Mouse (Mus musculus) forebrain, embryonic 12.5 days (tissue): ENCODE results near the gene Irgc1. TPM values are rescaled to one million over a fixed set of nuclear protein-coding genes. Genes with fewer than 3 reads are reported as not detected.
"Not testable (repeated sequence)": the region's sequence is repeated elsewhere in the genome, so short reads cannot be mapped to it uniquely, and the experiment has no call there.

Source experiments
- ATAC-seq: fragments of 200-750 bp; cut with Nextera tagmentation; 2 replicates; pipeline ENCODE4 v1.8.0; 2017; ENCODE audit warnings: moderate TSS enrichment; ENCODE audit not compliant: low FRiP score
- H3K27ac ChIP-seq: fragments of 300-500 bp; sonication (generic); 2 replicates; pipeline ENCODE4 v1.5.1; 2016; ENCODE audit warnings: mild to moderate bottlenecking
- H3K27me3 ChIP-seq: fragments of 300-500 bp; sonication (generic); 2 replicates; pipeline ENCODE4 v1.6.1; 2016; ENCODE audit warnings: mild to moderate bottlenecking
- H3K36me3 ChIP-seq: fragments of 300-500 bp; sonication (generic); replicated peaks from 2 replicates; pipeline ENCODE4 v1.6.1; 2016; ENCODE audit warnings: mild to moderate bottlenecking
- H3K4me1 ChIP-seq: fragments of 300-500 bp; sonication (generic); 2 replicates; pipeline ENCODE4 v1.6.1; 2016
- H3K4me2 ChIP-seq: fragments of 300-500 bp; sonication (generic); 2 replicates; pipeline ENCODE4 v1.6.1; 2016; ENCODE audit warnings: mild to moderate bottlenecking, moderate library complexity
- H3K4me3 ChIP-seq: fragments of 300-500 bp; sonication (generic); replicated peaks from 2 replicates; pipeline ENCODE4 v1.5.1; 2016; ENCODE audit warnings: mild to moderate bottlenecking
- H3K9ac ChIP-seq: fragments of 300-500 bp; sonication (generic); 2 replicates; pipeline ENCODE4 v1.6.1; 2016; ENCODE audit warnings: mild to moderate bottlenecking
- H3K9me3 ChIP-seq: fragments of 300-500 bp; sonication (generic); 2 replicates; pipeline ENCODE4 v1.6.1; 2016
- WGBS: fragments of 180-500 bp; shearing (Covaris S2); methylation state at CpG from one replicate; pipeline ENCODE4 v1.1.7; 2016; 5-methylcytosine and 5-hydroxymethylcytosine counted together
- polyA plus RNA-seq: library from polyadenylated mRNA; unstranded; fragments of >200 nt; fragmentation: Nextera tagmentation; extraction: Ambion mirVana; gene quantifications from 2 replicates; pipeline ENCODE4 v1.2.1, GENCODE M21; 2016

The Irgc1 gene
- polyA plus RNA-seq, 1 experiment from 2014 or later, result not detected

DNA sequence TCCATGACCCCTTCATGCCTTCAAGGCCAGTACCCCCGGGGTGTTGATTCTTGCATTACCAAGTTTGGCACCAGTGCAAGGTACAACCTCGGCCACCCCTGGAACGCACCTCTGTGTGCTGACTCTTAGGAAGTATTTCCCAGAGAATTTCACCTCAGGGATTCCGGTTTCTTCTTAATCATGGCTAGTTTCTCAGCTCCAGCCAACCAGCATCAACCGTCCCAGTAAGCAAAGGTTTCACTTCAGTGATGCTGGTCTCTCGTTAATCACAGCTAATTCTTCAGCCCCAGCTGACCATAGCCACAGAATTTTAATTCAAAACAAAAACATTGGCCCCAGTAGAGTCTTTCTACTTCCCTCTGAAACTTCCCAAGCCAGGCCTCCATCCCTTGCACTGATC, 42.0 kb downstream of the Irgc1 start:
- H3K4me3 ChIP-seq, result no peak overlapping the region
- H3K9ac ChIP-seq, result no peak overlapping the region
- peaks cover 40% of the 10 kb centered on the region for H3K36me3 ChIP-seq
- no peak overlapping the region for H3K27ac ChIP-seq
- H3K4me2 ChIP-seq, result no peak overlapping the region
- H3K9me3 ChIP-seq, result no peaks in the 10 kb centered on the region
- WGBS, result 88% methylated on average over 6 of the region's 6 CpGs
- no peaks in the 10 kb centered on the region for H3K27me3 ChIP-seq
- H3K4me1 ChIP-seq, result peaks cover 7% of the 10 kb centered on the region; the same call in 1 of the 2 replicates
- ATAC-seq, result no peak

DNA sequence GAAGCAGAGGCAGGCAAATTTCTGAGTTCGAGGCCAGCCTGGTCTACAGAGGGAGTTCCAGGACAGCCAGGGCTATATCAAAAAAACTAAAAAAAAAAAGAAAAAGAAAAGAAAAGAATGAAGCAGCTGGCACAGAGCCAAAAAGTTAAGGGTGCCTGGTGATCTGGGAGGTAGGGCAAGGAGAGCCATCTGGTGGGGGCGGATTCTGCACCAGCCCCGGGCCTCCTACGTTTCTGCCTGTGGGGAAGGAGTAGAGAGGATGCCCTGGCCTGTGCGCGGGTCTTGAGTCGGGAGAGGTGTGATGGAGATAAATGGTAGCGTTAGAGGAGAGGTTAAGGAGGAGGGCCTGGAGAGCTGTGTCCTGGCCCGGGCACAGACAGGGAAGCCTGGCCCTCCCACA, 43.9 kb downstream of the Irgc1 start:
- WGBS, result 96% methylated on average over 9 of the region's 9 CpGs
- no peaks in the 10 kb centered on the region for H3K27me3 ChIP-seq
- H3K9ac ChIP-seq, result no peak overlapping the region
- H3K4me1 ChIP-seq, result peaks cover 7% of the 10 kb centered on the region; the same call in 1 of the 2 replicates
- H3K4me2 ChIP-seq, result no peak overlapping the region
- no peaks in the 10 kb centered on the region for H3K9me3 ChIP-seq
- no peak overlapping the region for H3K4me3 ChIP-seq
- no peak overlapping the region for H3K27ac ChIP-seq
- peaks cover 52% of the 10 kb centered on the region for H3K36me3 ChIP-seq
- no peak for ATAC-seq

GRCm38 (mm10) chr7:24406528-24407344, 45.4 kb downstream of the Irgc1 start:
- 0 out of 2 replicates have a peak, but pooled peaks cover 3% of the 10 kb centered on the region for H3K9me3 ChIP-seq
- H3K36me3 ChIP-seq, result peaks cover 56% of the 10 kb centered on the region
- H3K27me3 ChIP-seq, result no peaks in the 10 kb centered on the region
- ATAC-seq, result no peak; the same call in 1 of the 2 replicates
- no peak overlapping the region for H3K9ac ChIP-seq
- H3K4me1 ChIP-seq, result peaks cover 7% of the 10 kb centered on the region; the same call in 1 of the 2 replicates
- peak overlapping the region; percentile 65 for H3K27ac ChIP-seq
- 49% methylated on average over 5 of the region's 5 CpGs for WGBS
- H3K4me3 ChIP-seq, result no peak overlapping the region
- H3K4me2 ChIP-seq, result no peak overlapping the region

- WGBS, result 86% methylated on average over 13 of the region's 13 CpGs
- ATAC-seq, result no peak
Observed at GRCm38 (mm10) chr7:24405649-24406048, 46.4 kb downstream of the Irgc1 start.

GRCm38 (mm10) chr7:24402851-24403250, 49.2 kb downstream of the Irgc1 start:
- no peak overlapping the region for H3K4me3 ChIP-seq
- no peak overlapping the region for H3K27ac ChIP-seq
- H3K9ac ChIP-seq, result no peak overlapping the region
- no peak overlapping the region for H3K4me2 ChIP-seq
- 96% methylated on average over 9 of the region's 9 CpGs for WGBS
- 0 out of 2 replicates have a peak, but pooled peaks cover 3% of the 10 kb centered on the region for H3K9me3 ChIP-seq
- H3K36me3 ChIP-seq, result peaks cover 49% of the 10 kb centered on the region
- H3K27me3 ChIP-seq, result no peaks in the 10 kb centered on the region
- H3K4me1 ChIP-seq, result peaks cover 13% of the 10 kb centered on the region; the same call in 1 of the 2 replicates
- ATAC-seq, result no peak

More at GRCm38 (mm10) chr7:24405649-24406048, 46.4 kb downstream of the Irgc1 start:
- H3K4me2 ChIP-seq, result no peak overlapping the region
- H3K9ac ChIP-seq, result no peak overlapping the region
- H3K36me3 ChIP-seq, result peaks cover 55% of the 10 kb centered on the region
- no peak overlapping the region for H3K4me3 ChIP-seq
- peaks cover 8% of the 10 kb centered on the region; the same call in 1 of the 2 replicates for H3K4me1 ChIP-seq
- no peaks in the 10 kb centered on the region for H3K27me3 ChIP-seq
- H3K9me3 ChIP-seq, result 0 out of 2 replicates have a peak, but pooled peaks cover 3% of the 10 kb centered on the region
- H3K27ac ChIP-seq, result no peak overlapping the region

DNA sequence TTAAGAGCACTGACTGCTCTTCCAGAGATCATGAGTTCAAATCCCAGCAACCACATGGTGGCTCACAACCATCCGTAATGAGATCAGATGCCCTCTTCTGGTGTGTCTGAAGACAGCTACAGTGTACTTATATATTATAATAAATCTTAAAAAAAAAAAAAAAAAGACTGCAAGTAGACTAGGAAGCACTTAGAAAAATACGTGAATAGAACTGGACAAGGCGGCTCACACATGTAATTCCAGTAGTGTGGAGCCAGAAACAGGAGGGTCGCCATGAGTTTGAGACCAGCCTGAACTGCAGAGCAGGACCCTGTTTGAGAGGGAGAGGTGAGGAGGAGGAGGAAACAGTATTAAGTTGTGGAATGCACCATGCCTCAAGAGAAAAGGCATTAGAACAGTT, 51.6 kb downstream of the Irgc1 start:
- Histone ChIP-seq H3K36me3 (peaks cover 33% of the 10 kb centered on the region), H3K4me2 (peak overlapping the region; percentile 54), H3K4me3 (peak overlapping the region; percentile 60; the same call in 1 of the 2 replicates)
- 92% methylated on average over 4 of the region's 4 CpGs for WGBS
- H3K9me3 ChIP-seq, H3K27me3 ChIP-seq, ATAC-seq, H3K9ac ChIP-seq, H3K27ac ChIP-seq, H3K4me1 ChIP-seq: not testable (repeated sequence)

DNA sequence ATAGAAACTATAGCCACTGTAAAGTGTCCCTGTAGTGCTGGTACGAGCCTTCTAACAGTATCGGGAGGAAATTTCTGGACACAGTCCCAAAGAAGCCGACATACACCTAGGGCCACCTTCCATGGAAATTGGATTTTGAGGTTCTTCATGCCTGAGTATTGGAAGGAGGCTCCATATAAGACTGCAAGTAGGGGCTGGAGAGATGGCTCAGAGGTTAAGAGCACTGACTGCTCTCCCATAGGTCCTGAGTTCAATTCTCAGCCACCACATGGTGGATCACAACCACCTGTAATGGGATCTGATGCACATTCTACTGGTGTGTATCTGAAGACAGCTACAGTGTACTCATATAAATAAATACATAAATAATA, 52.0 kb downstream of the Irgc1 start:
- Histone ChIP-seq H3K9me3 (0 out of 2 replicates have a peak, but pooled peaks cover 3% of the 10 kb centered on the region), H3K9ac (peak overlapping the region; percentile 70; the same call in 1 of the 2 replicates), H3K27ac (peak overlapping the region; percentile 96), H3K4me2 (peak overlapping the region; percentile 54), H3K27me3 (no peaks in the 10 kb centered on the region), H3K4me1 (0 out of 2 replicates have a peak, but pooled peaks cover 5% of the 10 kb centered on the region), H3K36me3 (peaks cover 29% of the 10 kb centered on the region), H3K4me3 (peak overlapping the region; percentile 60)
- ATAC-seq, result 0 out of 2 replicates have a peak, but pooled peaks have one; percentile 14
- WGBS, result 12% methylated on average over 3 of the region's 3 CpGs

GRCm38 (mm10) chr7:24399256-24400081, 52.6 kb downstream of the Irgc1 start, which contains the start of gene Smg9:
Gene Smg9 (plus strand): TSS chr7:24399619.
- peak within 1 kb of the TSS; percentile 60 for H3K4me3 ChIP-seq

DNA sequence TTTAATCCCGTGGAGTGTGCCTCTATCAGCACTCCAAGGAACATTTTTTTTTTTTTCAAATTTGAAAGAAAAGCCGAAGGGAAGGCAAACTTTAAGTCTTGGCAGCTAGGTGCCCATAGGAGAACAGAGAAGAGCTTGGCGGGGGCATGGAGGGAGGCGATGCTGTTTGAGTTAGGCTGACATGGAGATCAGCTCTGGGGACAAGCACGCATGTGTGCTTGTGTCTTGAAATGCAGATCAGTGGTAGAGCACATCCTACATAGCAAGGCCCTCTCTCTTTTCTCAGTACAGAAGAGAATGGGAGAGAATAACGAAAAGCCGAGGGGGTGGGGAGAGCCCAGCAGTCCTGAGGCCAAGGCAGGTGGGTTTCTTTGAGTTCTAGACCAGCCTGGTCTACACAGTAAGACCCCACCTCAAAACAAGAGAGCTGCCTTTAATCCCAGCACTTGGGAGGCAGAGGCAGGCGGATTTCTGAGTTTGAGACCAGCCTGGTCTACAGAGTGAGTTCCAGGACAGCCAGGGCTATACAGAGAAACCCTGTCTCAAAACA, 53.7 kb downstream of the Irgc1 start:
- no peak overlapping the region for H3K9ac ChIP-seq
- no peak overlapping the region for H3K4me3 ChIP-seq
- H3K27me3 ChIP-seq, result no peaks in the 10 kb centered on the region
- H3K4me2 ChIP-seq, result no peak overlapping the region
- H3K9me3 ChIP-seq, result 0 out of 2 replicates have a peak, but pooled peaks cover 3% of the 10 kb centered on the region
- no peak for ATAC-seq
- 93% methylated on average over 8 of the region's 8 CpGs for WGBS
- no peak overlapping the region for H3K27ac ChIP-seq
- H3K4me1 ChIP-seq, result 0 out of 2 replicates have a peak, but pooled peaks cover 5% of the 10 kb centered on the region
- H3K36me3 ChIP-seq, result peaks cover 13% of the 10 kb centered on the region

More at GRCm38 (mm10) chr7:24399256-24400081, 52.6 kb downstream of the Irgc1 start, which contains the start of gene Smg9:
- Histone ChIP-seq H3K9me3 (0 out of 2 replicates have a peak, but pooled peaks cover 3% of the 10 kb centered on the region), H3K4me2 (peak within 1 kb of the TSS; percentile 54), H3K27me3 (no peaks in the 10 kb centered on the region), H3K4me1 (0 out of 2 replicates have a peak, but pooled peaks cover 5% of the 10 kb centered on the region), H3K9ac (peak within 1 kb of the TSS; percentile 70), H3K36me3 (peaks cover 23% of the 10 kb centered on the region), H3K27ac (peak within 1 kb of the TSS; percentile 96)
- ATAC-seq, result peak; percentile 96
- 3% methylated on average over 65 of the region's 66 CpGs for WGBS

DNA sequence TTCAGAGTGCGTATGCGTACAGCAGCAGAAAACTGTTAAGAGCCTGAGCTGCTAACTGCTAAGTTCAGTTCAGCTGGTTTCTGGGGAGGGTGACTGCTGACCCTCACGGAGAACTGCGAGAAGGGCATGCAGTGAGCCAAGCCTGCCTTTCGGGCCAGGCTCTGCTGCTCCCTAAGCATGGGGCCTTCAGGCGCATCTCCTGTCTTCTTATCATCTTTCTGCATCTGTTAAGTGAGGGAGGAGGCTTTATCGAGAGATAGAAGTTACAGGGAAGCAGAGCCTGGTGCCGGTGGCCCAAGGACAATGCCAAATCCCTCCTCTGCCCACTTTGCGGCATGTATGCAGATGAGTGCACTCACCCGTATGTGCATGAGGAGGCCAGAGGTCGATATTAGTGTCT, 55.3 kb downstream of the Irgc1 start:
- Histone ChIP-seq H3K4me2 (no peak overlapping the region), H3K27me3 (no peaks in the 10 kb centered on the region), H3K9me3 (no peaks in the 10 kb centered on the region), H3K4me3 (no peak overlapping the region), H3K27ac (no peak overlapping the region), H3K4me1 (0 out of 2 replicates have a peak, but pooled peaks cover 5% of the 10 kb centered on the region), H3K36me3 (no peaks in the 10 kb centered on the region), H3K9ac (no peak overlapping the region)
- ATAC-seq, result no peak
- 81% methylated on average over 11 of the region's 11 CpGs for WGBS

DNA sequence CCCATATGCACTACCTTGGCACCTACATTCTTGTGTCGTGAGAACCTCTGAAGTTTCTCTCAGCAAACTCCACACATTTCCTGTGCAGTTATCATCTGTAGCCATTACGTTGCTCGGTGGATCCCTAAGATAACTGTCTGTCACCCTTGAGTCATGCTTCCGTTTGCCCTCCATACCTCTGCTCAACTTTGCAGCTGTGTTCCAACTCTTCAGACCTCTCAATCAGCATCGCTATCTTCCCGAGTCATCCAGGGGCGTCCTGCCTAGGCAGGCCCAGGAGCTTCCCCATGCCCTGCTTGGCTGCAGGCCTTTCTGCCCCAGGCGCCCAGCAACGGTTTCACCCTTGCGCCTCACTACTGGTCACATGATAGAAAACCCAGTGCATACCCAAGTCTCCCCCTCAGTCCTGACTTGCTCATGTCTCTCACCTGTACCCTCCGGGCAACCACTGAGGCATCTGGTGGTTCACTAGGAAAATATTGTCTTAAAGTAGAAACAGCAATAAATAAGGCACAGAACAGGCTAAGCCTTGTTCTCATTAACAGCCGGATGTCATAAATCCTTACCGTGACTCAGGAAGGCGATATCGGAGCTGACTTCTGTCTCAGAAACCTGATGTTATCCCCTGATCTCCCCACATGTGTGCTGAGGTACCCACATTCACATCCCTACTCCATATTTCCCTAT, 57.5 kb downstream of the Irgc1 start:
- Histone ChIP-seq H3K4me1 (0 out of 2 replicates have a peak, but pooled peaks cover 3% of the 10 kb centered on the region), H3K9me3 (no peaks in the 10 kb centered on the region)
- WGBS, result 84% methylated on average over 15 of the region's 15 CpGs

More for the DNA sequence above, 57.5 kb downstream of the Irgc1 start:
- H3K4me3 ChIP-seq, result no peak overlapping the region
- ATAC-seq, result no peak
- H3K27me3 ChIP-seq, result no peaks in the 10 kb centered on the region
- no peak overlapping the region for H3K4me2 ChIP-seq
- no peak overlapping the region for H3K27ac ChIP-seq
- no peak overlapping the region for H3K9ac ChIP-seq
- no peaks in the 10 kb centered on the region for H3K36me3 ChIP-seq
